Mouse (Mus musculus) ES-E14 (cell line): ENCODE data around the gene Xylt1.

Source experiments
- HCFC1 ChIP-seq: IDR thresholded peaks from 2 replicates; pipeline ENCODE4 v1.6.1; 2012; ENCODE audit warnings: low read length, inconsistent platforms, borderline replicate concordance; ENCODE audit not compliant: insufficient read depth
- MAFK ChIP-seq: IDR thresholded peaks from 2 replicates; pipeline ENCODE4 v1.6.1; 2014; ENCODE audit warnings: mild to moderate bottlenecking, low read depth, low read length, inconsistent platforms; ENCODE audit not compliant: insufficient read depth
- ZC3H11A ChIP-seq: IDR thresholded peaks from 2 replicates; pipeline ENCODE4 v1.6.1; 2012; ENCODE audit warnings: low read depth, mild to moderate bottlenecking, inconsistent platforms, low read length, borderline replicate concordance
- ZNF384 ChIP-seq: IDR thresholded peaks from 2 replicates; pipeline ENCODE4 v1.6.1; 2012; ENCODE audit warnings: low read depth, low read length, inconsistent platforms

DNA sequence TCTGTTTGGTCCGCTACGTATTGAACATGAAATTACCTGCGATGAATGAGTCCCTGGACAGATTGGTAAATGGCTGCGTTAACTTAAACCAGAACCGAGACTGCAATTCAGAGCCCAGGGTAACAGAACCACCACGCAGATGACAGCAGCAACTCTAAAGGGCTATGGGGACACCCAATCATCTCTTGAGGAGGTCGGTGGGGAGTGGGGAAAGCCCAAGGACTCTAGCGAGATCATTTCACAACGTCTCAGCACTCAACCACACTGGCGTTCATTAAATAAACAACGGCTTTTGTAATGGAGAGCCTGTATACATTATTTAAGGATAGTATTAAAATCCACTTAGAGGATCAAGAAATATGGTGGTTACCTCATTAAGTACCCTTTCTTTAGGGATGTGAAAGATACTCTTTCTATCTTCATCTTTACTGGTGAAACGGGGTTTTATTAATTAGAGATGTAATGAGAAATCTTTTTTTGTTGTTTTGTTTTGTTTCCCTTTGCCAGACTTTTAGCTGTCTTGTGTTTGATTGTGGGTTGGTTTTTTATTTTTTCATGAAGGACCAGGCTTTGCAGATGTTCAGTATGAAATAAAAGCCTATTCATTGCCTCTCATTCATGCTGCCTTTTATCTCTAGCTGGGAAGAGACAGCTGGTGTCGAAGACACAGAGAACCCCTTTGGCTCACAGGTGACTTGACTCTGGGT is 12.2 kb downstream of the Xylt1 start:
- TF ChIP-seq ZC3H11A (no peak), MAFK (no peak), HCFC1 (no peak), ZNF384 (no peak)
